Mouse (Mus musculus) heart, postnatal 0 days (tissue): ENCODE data around the gene Ablim2.

ENCODE experiments used
- CTCF ChIP-seq: IDR thresholded peaks from 2 replicates; pipeline ENCODE4 v1.5.1; 2016; ENCODE audit warnings: antibody characterized with exemption, control low read depth, low read depth
- EP300 ChIP-seq: IDR thresholded peaks from 2 replicates; pipeline ENCODE4 v1.6.1; 2016; ENCODE audit warnings: antibody characterized with exemption, low read depth

DNA sequence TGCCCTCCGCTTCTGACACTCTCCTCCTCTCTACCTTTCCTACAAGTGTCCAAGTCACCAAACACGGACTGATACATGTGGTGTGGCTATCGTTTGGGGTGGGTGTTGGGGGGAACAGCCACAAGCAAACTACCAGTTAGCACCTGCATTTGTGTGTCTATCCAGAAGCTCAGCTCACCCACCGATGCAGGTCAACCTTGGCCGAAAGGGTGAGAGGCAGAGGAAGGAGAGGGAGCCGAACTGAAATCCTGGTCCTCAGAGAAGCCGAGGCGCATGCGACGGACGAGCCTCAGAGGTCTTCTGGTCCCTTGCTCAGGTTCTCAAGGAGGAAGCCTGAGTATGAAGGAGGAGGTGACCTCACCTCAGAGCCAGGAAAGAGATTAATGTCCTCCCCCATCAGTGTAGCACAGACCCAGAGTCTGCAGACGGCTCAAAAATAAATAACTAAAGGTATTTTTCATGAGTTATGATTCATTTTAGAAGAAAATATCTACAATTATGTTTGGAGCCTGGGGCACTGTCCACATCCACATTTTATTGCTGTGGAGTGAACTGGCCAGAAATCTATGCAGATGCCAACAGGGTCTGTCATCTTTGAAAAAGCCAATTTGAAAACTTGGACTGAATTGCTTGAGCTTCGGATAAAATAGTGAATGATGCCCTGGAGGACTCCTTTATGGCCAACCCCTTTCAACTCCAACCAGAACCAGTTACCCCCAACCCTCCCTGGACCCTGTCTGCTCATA is 133.5 kb downstream of the Ablim2 start:
- TF ChIP-seq CTCF (no peak), EP300 (no peak)
